Mouse (Mus musculus) spleen, postnatal 4 days (tissue): ENCODE data around the gene Fzd4.

ENCODE experiments used
- DNase-seq, 2 experiments: peaks; one replicate each; pipeline ENCODE4 v3.0.0; 2022; ENCODE audit warnings: low spot score in 2 of 2

The Fzd4 gene

GRCm38 (mm10) chr7:89427101-89427500, 22.9 kb downstream of the Fzd4 start:
- DNase-seq: no peak

- no peak for DNase-seq
Measured at GRCm38 (mm10) chr7:89428804-89429203, 24.6 kb downstream of the Fzd4 start.

- DNase-seq: no peak
Measured at GRCm38 (mm10) chr7:89429326-89429725, 25.2 kb downstream of the Fzd4 start.

GRCm38 (mm10) chr7:89431185-89431584, 27.0 kb downstream of the Fzd4 start:
- no peak for DNase-seq

- no peak for DNase-seq
Measured at GRCm38 (mm10) chr7:89433193-89433892, 29.2 kb downstream of the Fzd4 start.

GRCm38 (mm10) chr7:89433893-89434616, 29.9 kb downstream of the Fzd4 start:
- no peak for DNase-seq

GRCm38 (mm10) chr7:89436404-89436803, 32.2 kb downstream of the Fzd4 start:
- DNase-seq: no peak

- DNase-seq: no peak
Measured at GRCm38 (mm10) chr7:89437589-89437988, 33.4 kb downstream of the Fzd4 start.

GRCm38 (mm10) chr7:89441291-89441690, 37.1 kb downstream of the Fzd4 start:
- DNase-seq: no peak

- DNase-seq: no peak
Measured at GRCm38 (mm10) chr7:89442242-89442641, 38.1 kb downstream of the Fzd4 start.

- DNase-seq: no peak
Measured at GRCm38 (mm10) chr7:89445137-89445536, 41.0 kb downstream of the Fzd4 start.

- DNase-seq: no peak
Measured at GRCm38 (mm10) chr7:89450312-89450711, 46.2 kb downstream of the Fzd4 start.

- DNase-seq: no peak
Measured at GRCm38 (mm10) chr7:89456380-89457076, 52.4 kb downstream of the Fzd4 start.

- no peak for DNase-seq
Measured at GRCm38 (mm10) chr7:89459691-89460090, 55.5 kb downstream of the Fzd4 start.

- DNase-seq: no peak
Measured at GRCm38 (mm10) chr7:89460911-89461310, 56.8 kb downstream of the Fzd4 start.

- DNase-seq: no peak
Measured at GRCm38 (mm10) chr7:89461351-89461750, 57.2 kb downstream of the Fzd4 start.
